Mouse (Mus musculus): Measurements from ENCODE around the gene Dnah17.

Gene Dnah17

DNA sequence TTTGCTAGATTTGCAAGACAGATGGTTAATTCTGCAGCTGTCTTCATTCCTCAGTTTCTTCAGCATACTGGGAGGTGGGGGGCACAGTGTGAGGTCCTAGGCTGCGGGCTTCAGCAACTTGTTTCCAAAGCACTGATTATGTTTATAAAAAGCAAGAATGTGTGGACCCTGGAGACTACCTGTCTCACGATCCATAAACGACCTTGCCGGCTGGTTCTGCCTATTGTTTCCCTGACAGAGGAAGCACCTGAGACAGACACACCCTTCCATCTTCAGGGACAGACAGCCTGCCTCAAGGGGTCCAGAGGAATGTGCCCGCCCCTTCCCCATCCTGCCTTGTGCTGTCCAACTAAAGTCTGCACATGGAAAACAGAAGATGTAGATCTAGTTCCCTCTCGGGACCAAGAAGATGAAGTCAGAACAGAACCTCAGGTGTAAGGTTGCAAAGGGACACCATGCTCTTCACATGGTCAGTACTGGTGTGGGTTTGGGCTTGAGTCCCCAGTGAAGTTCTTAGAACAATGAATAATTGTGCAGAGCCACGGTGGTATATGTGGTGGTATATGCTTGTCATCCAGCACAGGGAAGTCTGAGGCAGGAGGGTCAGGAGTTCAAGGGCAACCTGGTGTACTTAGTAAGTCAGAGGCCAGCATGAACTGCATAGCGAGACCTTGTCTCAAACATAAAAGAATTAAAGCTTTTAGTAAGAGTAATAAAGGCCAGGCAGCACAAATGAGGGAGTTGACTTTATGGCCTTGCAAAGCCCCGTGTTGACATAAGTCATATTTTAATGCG is 10.5 kb upstream of the Dnah17 start:
- peaks cover 17% of the 10 kb centered on the region for H3K9me3 ChIP-seq (ENCODE audit: low read length)
- H3K4me3 ChIP-seq (replicated peaks; ENCODE audit: low read length): peak overlapping the region; percentile 65
- H3K27me3 ChIP-seq (ENCODE audit: insufficient read depth, low read length): no peaks in the 10 kb centered on the region
- peaks cover 79% of the 10 kb centered on the region for H3K4me1 ChIP-seq (replicated peaks; ENCODE audit: low read depth, low read length)
- H3K36me3 ChIP-seq (ENCODE audit: insufficient read depth, low read length): peaks cover 10% of the 10 kb centered on the region; the same call in 1 of the 2 replicates
- TF ChIP-seq CTCF (conservative IDR thresholded peaks at IDR 0.05; ENCODE audit: low read length) (no peak), NANOG (IDR thresholded peaks at IDR 0.05; ENCODE audit: borderline replicate concordance, low read length) (0 out of 2 replicates have a peak, but pooled peaks have one; percentile 2)

DNA sequence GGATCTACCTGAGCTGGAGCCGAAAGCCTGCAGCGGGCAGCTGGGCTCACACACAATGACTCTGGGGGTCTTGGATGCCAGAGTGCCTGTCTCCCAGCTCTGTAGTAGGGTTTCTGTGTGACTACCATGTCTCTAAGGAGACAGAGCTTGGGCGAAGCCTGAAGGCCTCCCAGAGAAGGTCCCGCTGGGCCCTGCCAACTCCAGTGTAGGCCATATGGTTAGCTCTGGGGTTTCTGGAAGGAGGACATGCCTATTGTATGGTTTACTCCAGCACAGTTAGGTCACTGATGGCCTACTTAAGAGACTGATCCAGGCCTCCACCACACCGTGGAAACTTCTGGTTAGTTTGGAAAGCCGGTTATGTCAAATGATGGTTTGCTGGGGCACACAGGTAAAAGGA is 7.9 kb upstream of the Dnah17 start:
- H3K4me3 ChIP-seq (replicated peaks; ENCODE audit: low read length): no peak overlapping the region
- no peaks in the 10 kb centered on the region for H3K27me3 ChIP-seq (ENCODE audit: insufficient read depth, low read length)
- H3K4me1 ChIP-seq (replicated peaks; ENCODE audit: low read depth, low read length): peaks cover 77% of the 10 kb centered on the region
- peaks cover 17% of the 10 kb centered on the region for H3K9me3 ChIP-seq (ENCODE audit: low read length)
- TF ChIP-seq CTCF (conservative IDR thresholded peaks at IDR 0.05; ENCODE audit: low read length) (no peak), NANOG (IDR thresholded peaks at IDR 0.05; ENCODE audit: borderline replicate concordance, low read length) (no peak), POU5F1 (IDR thresholded peaks at IDR 0.05; ENCODE audit: borderline replicate concordance, low read length) (no peak)
- no peaks in the 10 kb centered on the region for H3K36me3 ChIP-seq (ENCODE audit: insufficient read depth, low read length)

GRCm38 (mm10) chr11:118136172-118136632 is 5.8 kb upstream of the Dnah17 start:
- peaks cover 72% of the 10 kb centered on the region for H3K4me1 ChIP-seq (replicated peaks; ENCODE audit: low read depth, low read length)
- H3K9me3 ChIP-seq (ENCODE audit: low read length): peaks cover 17% of the 10 kb centered on the region
- no peaks in the 10 kb centered on the region for H3K27me3 ChIP-seq (ENCODE audit: insufficient read depth, low read length)
- no peak for TF ChIP-seq POU5F1 (IDR thresholded peaks at IDR 0.05; ENCODE audit: borderline replicate concordance, low read length)
- no peak for TF ChIP-seq NANOG (IDR thresholded peaks at IDR 0.05; ENCODE audit: borderline replicate concordance, low read length)
- TF ChIP-seq CTCF (conservative IDR thresholded peaks at IDR 0.05; ENCODE audit: low read length): no peak
- no peak overlapping the region for H3K4me3 ChIP-seq (replicated peaks; ENCODE audit: low read length)
- H3K36me3 ChIP-seq (ENCODE audit: insufficient read depth, low read length): no peaks in the 10 kb centered on the region

DNA sequence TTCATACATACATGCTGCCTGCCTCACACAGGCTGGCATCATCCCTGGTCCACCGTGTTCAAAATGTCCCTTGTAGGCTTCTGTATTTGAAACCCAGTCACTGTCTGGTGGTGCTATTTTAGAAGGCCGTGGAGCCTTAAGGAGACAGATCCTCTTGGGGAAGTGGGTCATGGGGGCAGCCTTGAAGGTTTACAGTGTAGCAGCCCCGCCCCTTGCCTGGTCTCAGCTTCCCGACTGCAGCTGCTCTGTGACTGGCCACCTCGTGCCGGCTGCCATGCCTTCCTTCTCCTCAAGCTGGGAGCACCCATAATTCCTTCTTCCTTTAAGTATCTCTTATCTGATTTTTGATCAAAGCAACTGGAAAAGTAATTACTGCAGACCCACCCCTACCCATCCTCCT is 4.8 kb upstream of the Dnah17 start:
- Histone ChIP-seq H3K36me3 (ENCODE audit: insufficient read depth, low read length) (no peaks in the 10 kb centered on the region), H3K9me3 (ENCODE audit: low read length) (peaks cover 17% of the 10 kb centered on the region), H3K27me3 (ENCODE audit: insufficient read depth, low read length) (no peaks in the 10 kb centered on the region), H3K4me3 (replicated peaks; ENCODE audit: low read length) (no peak overlapping the region), H3K4me1 (replicated peaks; ENCODE audit: low read depth, low read length) (peaks cover 67% of the 10 kb centered on the region)
- TF ChIP-seq NANOG (IDR thresholded peaks at IDR 0.05; ENCODE audit: borderline replicate concordance, low read length): no peak
- no peak for TF ChIP-seq POU5F1 (IDR thresholded peaks at IDR 0.05; ENCODE audit: borderline replicate concordance, low read length)
- no peak for TF ChIP-seq CTCF (conservative IDR thresholded peaks at IDR 0.05; ENCODE audit: low read length)

DNA sequence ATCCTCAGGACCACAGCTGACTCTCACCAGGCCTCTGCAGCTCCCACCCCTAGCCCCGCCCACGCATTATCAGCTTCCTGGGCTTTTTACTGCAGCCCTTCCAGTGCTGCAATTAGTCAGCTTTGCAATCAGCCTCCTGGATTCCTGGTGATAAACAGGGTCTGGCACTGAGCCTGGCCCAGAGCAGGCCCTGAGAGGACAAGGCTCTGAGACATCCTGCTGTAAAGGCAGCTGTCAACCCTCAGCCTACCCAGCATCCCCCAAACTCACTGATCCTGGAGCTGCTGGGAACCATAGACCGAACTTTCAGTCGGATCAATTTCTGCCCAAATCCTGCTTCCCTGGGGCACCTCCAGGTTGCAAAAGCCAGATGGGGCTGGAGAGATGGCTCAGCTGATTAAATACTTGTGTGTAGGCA is 3.3 kb upstream of the Dnah17 start:
- TF ChIP-seq POU5F1 (IDR thresholded peaks at IDR 0.05; ENCODE audit: borderline replicate concordance, low read length): no peak
- TF ChIP-seq NANOG (IDR thresholded peaks at IDR 0.05; ENCODE audit: borderline replicate concordance, low read length): no peak
- no peak for TF ChIP-seq CTCF (conservative IDR thresholded peaks at IDR 0.05; ENCODE audit: low read length)
- no peaks in the 10 kb centered on the region for H3K36me3 ChIP-seq (ENCODE audit: insufficient read depth, low read length)
- peaks cover 14% of the 10 kb centered on the region for H3K9me3 ChIP-seq (ENCODE audit: low read length)
- H3K4me1 ChIP-seq (replicated peaks; ENCODE audit: low read depth, low read length): peaks cover 66% of the 10 kb centered on the region
- no peak overlapping the region for H3K4me3 ChIP-seq (replicated peaks; ENCODE audit: low read length)
- no peaks in the 10 kb centered on the region for H3K27me3 ChIP-seq (ENCODE audit: insufficient read depth, low read length)

GRCm38 (mm10) chr11:118133133-118133751 is 2.8 kb upstream of the Dnah17 start:
- peaks cover 8% of the 10 kb centered on the region for H3K9me3 ChIP-seq (ENCODE audit: low read length)
- peaks cover 67% of the 10 kb centered on the region for H3K4me1 ChIP-seq (replicated peaks; ENCODE audit: low read depth, low read length)
- TF ChIP-seq CTCF (conservative IDR thresholded peaks at IDR 0.05; ENCODE audit: low read length) (no peak), NANOG (IDR thresholded peaks at IDR 0.05; ENCODE audit: borderline replicate concordance, low read length) (no peak), POU5F1 (IDR thresholded peaks at IDR 0.05; ENCODE audit: borderline replicate concordance, low read length) (no peak)
- no peak overlapping the region for H3K4me3 ChIP-seq (replicated peaks; ENCODE audit: low read length)
- H3K27me3 ChIP-seq (ENCODE audit: insufficient read depth, low read length): no peaks in the 10 kb centered on the region
- H3K36me3 ChIP-seq (ENCODE audit: insufficient read depth, low read length): no peaks in the 10 kb centered on the region

DNA sequence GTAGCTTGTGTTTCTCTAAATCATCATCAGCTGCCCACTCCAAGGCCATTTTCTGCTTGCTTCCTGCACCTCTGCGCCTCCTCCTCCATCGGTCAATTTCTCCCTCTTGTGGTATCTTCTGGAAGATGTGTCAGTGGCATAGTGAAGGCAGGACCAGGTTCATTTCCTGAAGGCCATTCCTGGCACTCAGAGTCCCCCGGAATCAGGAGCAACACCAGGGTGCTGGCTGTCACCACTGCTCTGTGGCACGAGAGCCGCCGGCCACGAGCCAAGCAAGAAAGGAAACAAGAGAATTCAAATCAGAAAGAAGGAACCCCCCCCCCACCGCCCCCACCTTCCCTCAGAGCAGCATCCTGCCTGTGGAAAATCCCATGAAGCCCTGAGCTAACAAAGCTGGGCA is 1.7 kb upstream of the Dnah17 start:
- H3K4me3 ChIP-seq (replicated peaks; ENCODE audit: low read length): no peak overlapping the region
- no peaks in the 10 kb centered on the region for H3K9me3 ChIP-seq (ENCODE audit: low read length)
- no peak for TF ChIP-seq POU5F1 (IDR thresholded peaks at IDR 0.05; ENCODE audit: borderline replicate concordance, low read length)
- TF ChIP-seq NANOG (IDR thresholded peaks at IDR 0.05; ENCODE audit: borderline replicate concordance, low read length): no peak
- no peak for TF ChIP-seq CTCF (conservative IDR thresholded peaks at IDR 0.05; ENCODE audit: low read length)
- no peaks in the 10 kb centered on the region for H3K36me3 ChIP-seq (ENCODE audit: insufficient read depth, low read length)
- peaks cover 67% of the 10 kb centered on the region for H3K4me1 ChIP-seq (replicated peaks; ENCODE audit: low read depth, low read length)
- no peaks in the 10 kb centered on the region for H3K27me3 ChIP-seq (ENCODE audit: insufficient read depth, low read length)

GRCm38 (mm10) chr11:118129812-118130211 is 622 bp downstream of the Dnah17 start:
- no peaks in the 10 kb centered on the region for H3K27me3 ChIP-seq (ENCODE audit: insufficient read depth, low read length)

More at GRCm38 (mm10) chr11:118129812-118130211, 622 bp downstream of the Dnah17 start:
- no peaks in the 10 kb centered on the region for H3K9me3 ChIP-seq (ENCODE audit: low read length)
- no peak overlapping the region for H3K4me3 ChIP-seq (replicated peaks; ENCODE audit: low read length)
- no peak for TF ChIP-seq CTCF (conservative IDR thresholded peaks at IDR 0.05; ENCODE audit: low read length)
- TF ChIP-seq POU5F1 (IDR thresholded peaks at IDR 0.05; ENCODE audit: borderline replicate concordance, low read length): no peak
- no peak for TF ChIP-seq NANOG (IDR thresholded peaks at IDR 0.05; ENCODE audit: borderline replicate concordance, low read length)
- no peaks in the 10 kb centered on the region for H3K36me3 ChIP-seq (ENCODE audit: insufficient read depth, low read length)
- peaks cover 45% of the 10 kb centered on the region for H3K4me1 ChIP-seq (replicated peaks; ENCODE audit: low read depth, low read length)
